Mouse (Mus musculus): Measurements from ENCODE around the gene Gm39115.
"Not testable (repeated sequence)": the region's sequence is repeated elsewhere in the genome, so short reads cannot be mapped to it uniquely, and the experiment has no call there.

The Gm39115 gene

DNA sequence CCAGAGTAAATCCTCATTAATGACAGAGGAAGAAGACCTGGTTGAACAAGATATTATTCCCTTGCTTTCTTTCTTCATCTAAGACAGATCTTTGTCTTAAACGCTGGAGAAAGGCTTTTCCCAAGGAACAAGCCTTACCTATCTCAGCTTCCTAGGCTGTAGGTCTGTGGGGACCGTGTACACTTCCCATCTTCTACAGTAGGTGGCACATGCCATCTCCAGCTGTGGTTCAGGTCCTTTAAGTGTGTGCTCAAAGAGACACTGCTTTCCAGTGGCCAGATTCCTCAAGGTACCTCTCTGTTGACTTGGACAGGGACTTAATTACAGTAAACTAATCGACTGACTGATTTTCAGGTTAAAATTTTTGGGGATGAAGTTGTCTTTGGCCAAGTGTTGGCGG, 7.0 kb downstream of the Gm39115 start:
- TF ChIP-seq GATA4 (IDR thresholded peaks at IDR 0.05; ENCODE audit: insufficient replicate concordance, low read length) = no peak

DNA sequence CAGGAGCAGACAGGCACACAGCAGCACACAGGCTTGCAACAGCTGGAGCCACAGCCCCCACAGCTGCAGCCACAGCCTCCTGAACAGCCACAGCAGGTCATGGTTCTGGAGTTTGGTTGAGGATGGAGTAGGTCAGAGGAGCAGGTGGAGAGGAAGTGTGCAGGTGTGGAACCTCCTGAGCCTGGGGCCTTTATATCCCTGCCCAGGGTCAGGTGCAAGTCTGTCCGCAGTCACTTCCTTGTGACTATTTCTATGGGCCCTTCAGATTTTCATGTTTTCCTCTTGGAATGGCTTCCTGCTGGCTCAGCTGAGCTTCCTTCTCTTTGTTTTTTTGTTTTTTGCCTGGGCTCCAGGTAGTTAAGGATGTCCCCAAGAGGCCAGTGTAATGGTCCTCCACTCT, 15.2 kb downstream of the Gm39115 start, which contains the start of gene Gm45618:
Gm45618 (minus strand) TSS at position 101 of the 400 bp plus-strand sequence.
- TF ChIP-seq GATA4 (IDR thresholded peaks at IDR 0.05; ENCODE audit: insufficient replicate concordance, low read length) = not testable (repeated sequence)

DNA sequence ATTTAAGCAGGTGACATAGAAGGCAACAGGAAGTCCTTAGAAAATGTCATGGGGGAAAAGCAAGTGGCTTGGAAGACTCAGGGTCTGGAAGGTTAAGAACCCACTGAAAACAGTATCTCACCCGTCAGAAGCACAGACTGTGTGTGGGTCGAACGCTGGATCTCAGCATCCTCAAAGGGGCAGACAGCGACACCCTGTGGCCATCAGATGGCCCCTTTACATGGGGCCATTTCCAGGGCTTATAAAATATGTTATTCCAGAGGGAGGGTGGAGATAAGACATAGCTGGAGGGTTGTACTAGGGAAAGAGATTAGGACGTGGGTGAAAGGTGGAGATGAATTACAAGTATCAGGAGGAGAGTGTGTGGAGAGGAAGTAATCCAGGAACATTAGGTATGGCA, 16.2 kb downstream of the Gm39115 start:
- no peak for TF ChIP-seq GATA4 (IDR thresholded peaks at IDR 0.05; ENCODE audit: insufficient replicate concordance, low read length)

DNA sequence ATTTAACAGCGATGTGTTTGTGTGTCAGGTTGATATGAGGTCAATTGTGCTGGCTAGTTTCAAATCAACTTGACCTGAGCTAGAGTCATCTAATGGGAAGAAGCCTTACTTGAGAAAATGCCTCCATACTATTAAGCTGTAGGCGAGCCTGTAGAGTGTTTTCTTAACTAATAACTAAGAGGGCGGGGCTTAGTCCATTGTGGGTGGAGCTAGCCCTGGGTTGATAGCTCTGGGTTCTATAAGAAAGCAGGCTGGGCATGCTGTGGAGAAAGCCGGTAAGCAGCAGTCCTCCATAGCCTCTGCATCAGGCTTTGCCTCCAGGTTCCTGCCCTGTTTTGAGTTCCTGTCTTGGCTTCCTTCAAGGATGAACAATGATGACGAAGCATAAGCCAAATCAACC, 31.1 kb downstream of the Gm39115 start:
- no peak for TF ChIP-seq GATA4 (IDR thresholded peaks at IDR 0.05; ENCODE audit: insufficient replicate concordance, low read length)

DNA sequence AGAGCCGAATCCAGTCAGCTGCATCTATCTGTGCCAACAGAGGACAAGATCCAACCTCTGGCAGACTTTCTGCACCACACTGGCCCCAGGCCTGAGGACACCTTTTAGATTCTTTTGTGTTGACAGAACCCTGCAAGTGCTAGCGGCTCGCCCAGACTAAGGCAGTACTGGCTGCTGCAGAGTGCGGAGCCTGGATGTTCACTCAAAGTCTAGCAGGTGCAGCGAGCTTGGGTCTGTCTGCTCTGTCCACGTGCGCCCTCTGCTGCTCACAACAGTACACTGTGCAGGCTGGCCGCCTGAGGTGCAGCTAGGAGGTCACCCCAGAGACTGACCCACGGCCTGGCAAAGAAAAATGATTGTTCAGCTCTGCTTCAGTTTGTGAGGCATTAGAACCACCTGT, 38.1 kb downstream of the Gm39115 start:
- no peak for TF ChIP-seq GATA4 (IDR thresholded peaks at IDR 0.05; ENCODE audit: insufficient replicate concordance, low read length)

DNA sequence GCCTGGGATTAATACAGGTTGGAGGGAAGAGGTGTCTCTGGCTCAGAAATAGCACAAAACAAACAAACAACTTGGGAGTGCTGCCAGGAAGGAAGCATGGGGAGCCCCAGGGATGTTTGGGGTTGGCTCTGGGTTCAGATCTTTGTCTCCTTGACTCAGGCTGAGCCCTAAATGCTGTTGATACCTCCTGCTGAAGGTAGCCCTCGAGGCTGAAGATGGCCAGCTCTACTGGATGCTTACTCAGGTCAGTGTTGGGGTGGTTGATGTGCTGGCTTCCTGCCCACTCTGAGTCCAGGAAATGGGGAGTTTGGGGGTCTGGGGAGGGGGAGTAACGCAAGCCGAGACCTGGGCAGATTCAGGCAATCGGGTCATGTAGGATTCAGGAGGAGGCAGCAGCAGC, 39.1 kb downstream of the Gm39115 start:
- TF ChIP-seq GATA4 (IDR thresholded peaks at IDR 0.05; ENCODE audit: insufficient replicate concordance, low read length) = no peak

DNA sequence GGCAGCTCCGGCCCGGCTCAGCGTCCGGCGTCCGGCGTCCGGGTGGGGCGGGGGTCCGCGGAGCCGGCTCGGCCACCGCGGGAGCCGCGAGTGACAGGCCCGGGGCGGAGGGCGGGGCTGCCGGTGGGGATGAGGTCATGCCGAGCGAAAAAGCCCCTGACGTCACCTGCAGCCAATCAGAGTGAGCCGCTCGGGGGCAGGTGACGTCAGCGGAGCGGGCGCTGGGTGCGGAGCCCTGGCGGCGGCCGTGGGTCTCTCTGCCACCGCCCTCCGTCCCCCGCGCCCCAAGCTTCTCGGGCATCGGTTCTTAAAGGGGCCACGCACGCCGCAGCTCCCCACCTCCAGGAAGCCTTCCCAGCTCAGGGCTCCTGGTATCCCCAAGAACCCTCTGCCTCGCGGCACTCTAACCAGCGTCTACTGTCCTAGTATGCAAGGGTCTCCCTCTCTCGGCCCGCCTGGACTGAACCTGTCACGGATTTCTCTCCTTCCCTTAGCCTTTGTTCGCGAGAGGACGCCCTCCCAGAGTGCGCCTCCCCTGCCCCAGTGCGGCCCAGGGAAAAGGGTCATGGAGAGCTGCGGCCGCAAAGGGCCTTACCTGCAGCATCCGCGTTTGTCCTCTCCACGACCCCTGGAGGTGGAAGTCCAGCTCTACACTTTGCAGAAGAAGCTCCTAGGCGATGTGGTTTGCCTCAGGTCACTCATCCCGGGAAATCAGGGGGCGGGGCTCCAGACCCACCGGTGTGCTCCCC, 40.5 kb downstream of the Gm39115 start, which contains the start of gene Dusp8:
Dusp8 (minus strand) TSS at position 661 of the 749 bp plus-strand sequence.
- TF ChIP-seq GATA4 (IDR thresholded peaks at IDR 0.05; ENCODE audit: insufficient replicate concordance, low read length) = no peak

DNA sequence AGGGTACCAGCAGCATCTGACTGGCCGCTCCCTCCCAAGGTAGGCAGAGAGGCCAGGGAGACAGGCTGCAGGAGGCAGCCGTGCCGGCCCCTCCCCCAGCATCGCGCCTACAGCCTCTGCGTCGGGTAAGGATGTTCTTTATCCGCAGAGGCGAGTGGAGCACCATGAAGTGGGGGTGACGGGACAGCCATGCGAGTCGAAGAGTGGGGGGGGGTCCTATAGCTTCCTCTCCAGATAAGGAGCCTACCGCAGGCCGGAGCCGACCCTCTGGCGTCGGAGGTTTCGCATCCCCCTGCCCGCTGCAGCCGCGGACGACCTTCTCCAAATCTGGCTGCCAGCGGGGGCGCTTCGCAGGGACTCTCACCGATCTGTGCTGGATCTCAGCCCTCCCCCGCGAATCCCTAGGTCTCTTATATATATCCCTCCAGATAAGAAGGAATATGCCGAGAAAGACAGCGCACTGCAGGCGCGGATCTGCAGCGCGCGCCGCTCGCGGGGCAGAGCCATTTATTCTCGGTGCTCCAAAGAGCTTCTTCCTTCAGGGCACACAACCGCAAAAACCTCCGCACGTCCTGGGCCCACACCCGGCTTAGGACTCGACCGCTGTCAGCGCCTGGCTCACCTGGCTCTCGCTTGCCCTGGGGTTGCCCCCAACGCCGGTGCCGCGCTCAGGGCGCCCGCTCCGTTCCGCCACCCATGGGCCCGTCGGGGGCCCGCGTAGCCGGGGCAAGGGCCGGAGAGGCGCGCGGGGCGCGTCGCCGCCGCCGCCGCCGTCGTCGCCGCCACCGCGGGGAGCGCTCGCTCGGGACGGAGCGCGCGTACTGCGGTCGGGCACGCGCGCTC, 41.3 kb downstream of the Gm39115 start:
- no peak for TF ChIP-seq GATA4 (IDR thresholded peaks at IDR 0.05; ENCODE audit: insufficient replicate concordance, low read length)

DNA sequence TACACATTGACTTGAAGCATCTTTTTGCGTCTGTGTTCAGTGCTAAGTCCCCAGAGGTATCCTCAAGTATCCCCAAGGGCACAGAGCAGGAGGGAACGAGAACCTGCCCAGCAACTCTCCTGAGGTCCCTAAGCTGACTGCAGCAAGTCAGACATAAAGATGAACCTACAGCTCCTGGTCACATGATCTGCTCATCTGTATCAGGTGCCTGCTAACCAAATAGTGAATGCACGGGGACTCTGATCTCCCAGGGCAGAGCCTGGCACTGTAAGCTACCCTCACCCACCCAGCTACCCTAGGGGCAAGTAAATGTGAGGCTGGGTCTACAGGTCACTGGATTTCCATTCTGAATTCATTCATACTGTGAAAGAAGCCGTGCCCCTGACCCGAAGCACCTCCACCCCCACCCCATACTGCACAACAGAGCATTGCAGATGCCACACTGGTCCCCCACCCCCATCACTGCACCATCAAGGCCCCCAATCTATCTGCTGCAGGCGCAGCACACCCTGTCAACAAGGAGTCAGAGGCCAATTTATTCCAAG, 42.1 kb downstream of the Gm39115 start:
- no peak for TF ChIP-seq GATA4 (IDR thresholded peaks at IDR 0.05; ENCODE audit: insufficient replicate concordance, low read length)

DNA sequence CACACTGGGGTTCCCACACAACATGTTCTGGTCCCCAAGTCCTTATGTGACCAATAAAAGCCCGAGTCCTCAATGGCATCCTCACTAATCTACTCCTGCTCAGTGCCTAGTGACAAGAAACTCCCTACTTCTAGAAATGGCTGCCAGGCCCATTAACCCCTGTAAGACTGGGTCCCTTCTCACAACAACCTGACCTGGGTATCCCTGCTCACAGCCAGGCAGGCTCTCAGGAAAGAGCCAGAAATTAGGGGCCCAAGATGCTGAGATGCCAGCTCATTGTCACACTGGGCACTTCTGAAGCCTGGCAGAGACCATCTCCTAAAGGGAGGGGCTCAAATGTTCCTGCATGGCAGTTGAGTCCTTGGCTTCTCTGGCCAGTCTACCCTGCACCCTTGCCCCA, 42.8 kb downstream of the Gm39115 start:
- no peak for TF ChIP-seq GATA4 (IDR thresholded peaks at IDR 0.05; ENCODE audit: insufficient replicate concordance, low read length)

DNA sequence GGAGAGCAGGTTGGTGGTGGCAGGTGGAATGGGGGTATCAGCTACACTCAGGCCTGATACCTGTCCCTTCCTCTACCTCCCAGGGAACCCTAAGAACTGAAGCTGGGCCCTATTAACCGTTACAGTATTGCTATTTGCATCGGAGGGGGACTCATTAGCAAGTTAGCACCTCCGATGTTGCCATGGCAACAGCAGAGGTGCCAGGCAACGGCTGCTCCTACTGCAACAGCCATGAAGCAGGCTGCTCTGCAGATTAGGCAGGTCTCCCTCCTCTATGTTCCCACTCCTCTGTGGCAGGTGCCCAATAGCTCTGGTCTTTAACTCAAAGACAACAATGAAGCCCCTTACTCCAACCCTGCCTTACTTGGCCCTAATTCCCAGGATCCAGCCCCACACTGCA, 44.0 kb downstream of the Gm39115 start:
- TF ChIP-seq GATA4 (IDR thresholded peaks at IDR 0.05; ENCODE audit: insufficient replicate concordance, low read length) = no peak

DNA sequence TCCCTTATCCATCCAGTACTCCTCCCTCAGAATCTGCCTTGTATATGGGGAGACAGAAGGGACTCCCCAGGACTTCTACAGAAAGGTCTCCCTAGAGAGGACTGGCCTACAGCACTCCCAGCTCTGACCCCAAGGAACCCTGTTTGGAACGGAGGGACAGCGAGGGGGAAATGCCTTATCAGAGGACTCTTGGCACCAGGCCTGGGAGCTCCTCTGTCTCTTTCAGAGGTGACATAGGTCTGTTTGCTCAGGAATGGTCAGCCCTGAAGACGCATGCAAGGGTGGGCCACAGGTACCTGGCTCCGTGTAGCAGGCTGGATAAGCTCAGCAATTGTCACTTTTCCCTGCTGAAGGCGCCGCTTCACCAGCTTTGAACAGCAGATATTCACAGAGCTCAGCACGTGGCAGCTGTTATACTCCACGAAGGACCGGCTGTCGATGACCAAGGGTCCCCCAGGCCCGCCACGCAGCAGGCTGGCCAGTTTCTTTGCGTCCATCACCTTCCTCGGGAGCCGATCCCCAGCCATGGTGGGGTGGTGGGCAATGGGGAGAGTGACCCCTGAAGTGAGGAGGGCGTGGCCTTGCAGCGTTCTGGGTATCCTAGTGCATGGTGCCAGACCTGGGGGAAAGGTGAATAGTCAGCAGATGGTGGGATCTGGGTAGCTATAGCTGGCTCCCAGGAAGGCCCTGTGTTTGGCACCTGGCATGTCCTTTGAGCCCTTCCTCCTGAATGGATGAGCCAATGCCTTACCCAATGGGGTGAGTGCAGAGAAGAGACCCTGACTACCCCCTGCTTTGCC, 46.0 kb downstream of the Gm39115 start:
- no peak for TF ChIP-seq GATA4 (IDR thresholded peaks at IDR 0.05; ENCODE audit: insufficient replicate concordance, low read length)

DNA sequence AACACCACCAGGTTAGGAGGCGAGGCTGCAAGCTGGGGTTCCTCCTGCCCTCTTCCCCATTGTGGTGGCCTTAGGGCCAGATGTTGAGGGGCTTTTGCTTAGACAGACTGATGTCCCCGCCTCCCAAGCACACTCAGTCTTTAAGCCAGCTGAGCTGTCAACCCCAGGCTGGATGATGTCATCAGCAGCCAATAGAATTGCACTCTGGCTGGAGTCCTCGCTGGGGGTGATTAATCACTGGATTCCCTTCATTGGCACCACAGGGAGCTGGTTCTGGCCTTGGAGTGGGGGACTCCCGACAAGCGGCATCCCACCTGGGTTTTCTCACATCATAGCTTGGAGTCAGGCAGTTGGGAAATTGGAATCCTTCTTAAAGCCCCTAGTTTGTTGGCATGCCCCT, 46.9 kb downstream of the Gm39115 start:
- TF ChIP-seq GATA4 (IDR thresholded peaks at IDR 0.05; ENCODE audit: insufficient replicate concordance, low read length) = no peak

DNA sequence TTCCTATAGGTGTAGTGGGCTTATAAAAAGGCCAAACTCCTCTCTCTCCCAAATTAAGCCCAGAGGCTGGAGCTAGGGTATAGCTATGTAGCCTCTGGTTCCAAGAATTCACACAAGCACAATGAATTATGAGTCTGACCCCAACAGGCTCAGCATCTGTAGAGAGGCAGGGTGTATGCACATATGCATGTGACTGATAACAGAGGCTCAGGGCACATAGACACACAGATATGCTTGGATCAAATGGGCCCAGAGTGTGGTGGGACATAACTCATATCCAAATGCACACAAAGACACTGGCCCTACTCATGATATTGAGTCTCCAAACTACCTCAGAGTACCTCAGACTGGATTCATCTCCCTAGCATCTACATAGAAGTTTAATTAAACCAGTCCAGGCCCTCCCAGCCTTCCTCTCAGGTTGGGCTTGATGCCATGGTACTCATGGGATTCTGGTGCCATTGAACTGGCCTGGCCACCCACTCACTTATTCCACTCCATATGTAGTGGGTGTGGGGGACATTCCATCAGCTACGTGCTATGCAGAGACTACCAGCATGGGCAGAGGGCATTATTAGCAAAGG, 48.7 kb downstream of the Gm39115 start:
- no peak for TF ChIP-seq GATA4 (IDR thresholded peaks at IDR 0.05; ENCODE audit: insufficient replicate concordance, low read length)

Measured in liver, adult (tissue).